Mouse (Mus musculus) c-Kit-positive CD71-positive TER-119-negative erythroid progenitor cells, embryonic 14.5 days (primary cell): ENCODE measurements at regions not wholly inside any gene's neighbourhood (a gene's known extent, or its start where the extent isn't known, plus 50 kb on each side); places are given as distances from the start of the nearest gene placed in this dataset.

Experiments used
- DNase-seq: peaks from one replicate; pipeline ENCODE4 v3.0.0-alpha.2; 2013; ENCODE audit warnings: low read depth

DNA sequence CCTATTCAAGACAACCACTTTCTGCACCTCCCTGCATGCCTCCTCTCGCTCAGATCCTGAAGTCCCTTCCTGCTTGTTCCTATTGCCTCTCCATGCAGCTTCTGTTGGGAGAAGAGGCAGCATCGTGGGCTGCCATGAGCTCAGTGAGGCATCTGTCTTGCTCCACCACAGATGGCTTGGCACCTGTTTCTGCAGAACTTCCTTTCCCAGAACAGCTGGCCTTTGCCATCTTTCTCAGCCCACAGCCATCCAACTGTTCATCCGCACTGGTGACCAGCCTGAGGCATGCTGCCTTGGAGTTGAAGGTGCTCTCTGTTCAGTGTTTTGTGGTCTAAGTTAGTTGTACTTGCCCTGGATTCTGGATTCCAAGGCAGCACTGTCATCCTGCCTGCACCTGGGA lies 312.5 kb downstream of the Cmpk2 start:
- no peak for DNase-seq

DNA sequence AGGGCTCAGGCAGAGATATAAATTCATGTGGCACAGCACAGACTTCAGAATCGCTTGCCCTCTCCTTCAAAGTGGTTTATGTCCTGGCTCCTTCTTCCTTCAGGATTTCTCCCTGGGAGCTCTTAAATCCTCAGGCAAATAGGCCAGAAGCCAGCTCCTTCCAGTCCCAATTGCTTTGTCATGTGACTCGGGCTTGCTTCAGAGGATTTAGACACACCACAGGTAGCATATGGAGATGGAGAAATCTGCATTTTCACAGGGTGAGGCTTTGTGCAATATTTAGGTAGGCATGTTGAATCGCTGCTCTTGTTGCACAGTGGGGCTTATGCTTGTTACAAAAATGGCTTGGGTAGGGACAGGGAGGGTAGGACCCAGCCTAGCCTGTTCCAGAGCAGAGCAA lies 309.8 kb downstream of the Cmpk2 start:
- DNase-seq, result no peak

DNA sequence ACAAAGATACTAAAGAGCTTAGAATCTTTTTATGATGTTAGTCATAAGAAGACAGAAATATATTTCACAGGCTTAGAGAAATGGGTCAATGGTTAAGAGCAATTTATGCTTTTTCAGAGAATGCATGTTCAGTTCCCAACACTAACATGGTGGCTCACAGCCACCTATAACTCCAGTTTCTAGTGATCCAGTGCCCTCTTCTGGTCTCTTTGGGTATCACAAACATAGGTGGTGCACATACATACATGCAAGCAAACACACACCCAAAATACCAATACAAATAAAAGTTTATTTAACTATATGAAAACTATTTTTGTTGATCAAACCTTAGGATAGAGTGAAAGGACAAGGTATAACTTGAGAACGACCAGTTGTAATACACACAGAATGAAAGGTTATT lies 308.0 kb downstream of the Cmpk2 start:
- no peak for DNase-seq

DNA sequence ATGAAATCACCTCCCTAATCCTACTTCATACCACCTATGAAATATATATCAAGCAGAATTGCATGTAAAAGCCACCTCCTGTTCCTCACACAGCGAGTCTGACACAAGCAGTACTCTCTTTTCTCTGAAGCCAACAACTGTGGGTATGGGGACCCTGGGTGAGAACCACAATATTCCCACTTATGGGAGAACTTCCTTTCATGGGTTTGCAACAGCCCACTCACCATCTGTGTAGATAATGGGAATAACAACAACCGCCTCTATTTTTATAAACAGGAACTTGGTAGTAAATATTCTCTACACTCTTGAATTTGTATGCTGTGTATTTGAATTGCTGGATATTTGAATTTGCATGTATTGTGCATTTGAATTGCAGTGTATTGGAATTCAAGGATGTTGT lies 305.0 kb downstream of the Cmpk2 start:
- DNase-seq, result no peak

DNA sequence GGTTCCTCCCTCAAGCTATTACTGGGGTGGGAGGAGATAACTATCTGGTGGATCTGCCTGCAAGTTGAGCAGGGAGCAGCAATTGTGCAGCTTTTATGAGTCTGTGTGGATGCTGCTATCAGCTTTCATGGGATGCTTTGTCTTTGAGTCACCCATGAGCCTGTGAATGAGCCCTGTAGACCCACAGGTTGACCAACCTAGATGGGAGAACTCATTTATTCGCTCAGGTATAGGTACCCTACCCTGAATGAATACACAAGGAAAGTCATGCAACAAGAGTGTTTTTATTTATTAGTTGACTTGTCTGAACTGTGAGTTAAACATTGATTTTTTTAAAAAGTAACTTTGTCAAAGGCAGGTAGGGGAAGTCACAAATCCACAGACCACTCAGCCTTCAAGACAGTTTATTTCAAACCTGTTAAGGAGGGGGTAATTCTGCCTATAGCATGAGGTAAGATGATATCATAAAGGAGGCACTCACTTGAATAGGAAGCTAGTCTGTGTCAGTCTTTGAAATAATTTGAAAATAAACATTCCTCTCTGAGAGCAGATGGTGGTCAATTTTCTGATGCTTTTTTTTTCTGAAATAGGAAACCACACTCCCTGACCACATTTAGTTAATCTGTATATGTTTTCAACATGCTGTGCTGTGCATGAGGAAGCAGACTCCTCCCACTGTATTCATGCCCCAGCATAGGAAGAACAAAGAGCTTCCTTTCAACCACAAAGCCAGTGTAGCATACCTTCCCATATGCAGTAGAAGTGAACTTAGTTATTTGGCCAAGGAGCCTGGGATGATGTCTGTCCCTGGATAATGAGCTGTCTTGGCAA lies 302.0 kb downstream of the Cmpk2 start:
- DNase-seq, result no peak

DNA sequence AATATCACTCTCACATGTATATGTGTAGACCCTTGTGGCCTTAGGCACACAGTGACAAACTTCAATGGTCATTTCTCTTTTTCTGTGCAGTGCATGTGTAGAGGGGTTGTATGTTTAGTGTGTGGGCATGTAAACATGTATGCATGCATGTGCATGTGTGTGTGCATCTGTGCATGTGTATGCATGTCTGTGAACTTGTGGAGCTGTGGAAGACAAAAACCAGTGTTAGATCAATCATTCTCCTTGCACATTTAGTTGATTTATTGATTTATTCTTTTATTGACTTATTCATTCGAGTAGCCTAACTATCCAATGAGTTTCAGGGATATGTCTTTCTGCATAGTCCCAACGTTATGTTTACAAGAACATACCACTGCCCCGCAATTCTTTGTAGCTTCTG lies 298.5 kb downstream of the Cmpk2 start:
- DNase-seq, result no peak

DNA sequence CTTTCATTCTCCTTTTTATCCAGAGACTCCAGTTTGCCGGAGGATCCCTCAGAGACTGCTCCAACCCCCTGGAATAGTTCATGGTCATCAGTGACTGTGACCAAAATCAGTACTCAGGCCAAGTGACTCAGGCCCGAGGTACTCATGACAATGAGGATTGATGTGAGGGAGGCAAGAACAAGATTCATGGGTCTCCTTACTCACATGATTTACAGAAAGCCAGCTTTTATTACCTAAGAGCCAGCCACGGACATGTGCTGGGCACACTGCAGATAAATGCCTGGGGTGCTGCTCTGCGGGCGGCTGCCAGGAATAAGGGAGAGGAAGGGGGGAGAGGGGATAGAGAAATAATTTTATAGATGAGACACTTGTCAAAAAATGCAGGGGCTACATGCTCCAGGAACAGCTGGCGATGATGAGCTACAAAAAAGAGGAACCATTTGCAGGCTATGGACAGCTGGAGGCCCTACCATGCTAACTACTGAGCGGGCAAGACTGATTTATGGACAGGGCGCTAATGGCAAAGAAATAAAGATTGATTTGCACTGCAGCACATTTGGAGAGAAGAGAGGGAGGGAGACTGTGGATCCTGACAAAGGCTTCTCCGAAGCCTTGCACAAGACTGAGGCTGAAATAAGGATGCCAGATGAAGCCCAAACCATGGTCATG lies 289.8 kb downstream of the Cmpk2 start:
- no peak for DNase-seq

DNA sequence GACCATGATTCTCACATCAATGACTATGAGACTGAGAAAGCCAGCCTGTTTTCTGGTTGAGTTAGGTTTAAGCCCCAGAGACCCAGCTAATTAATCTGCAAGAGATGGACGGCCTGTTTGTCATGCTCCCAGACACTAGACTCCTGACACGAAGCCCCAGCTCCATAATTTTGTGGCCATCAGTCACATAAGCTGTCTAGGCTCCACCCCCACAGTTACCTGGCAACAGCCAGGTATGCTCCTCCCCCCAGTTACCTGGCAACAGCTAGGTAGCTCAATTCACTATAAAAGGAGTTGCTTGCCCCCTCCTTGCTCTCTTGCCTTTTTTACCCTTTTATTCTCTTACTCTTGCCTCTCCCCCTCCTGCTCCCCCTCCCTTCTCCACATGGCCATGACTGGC lies 287.3 kb downstream of the Cmpk2 start:
- DNase-seq, result no peak

DNA sequence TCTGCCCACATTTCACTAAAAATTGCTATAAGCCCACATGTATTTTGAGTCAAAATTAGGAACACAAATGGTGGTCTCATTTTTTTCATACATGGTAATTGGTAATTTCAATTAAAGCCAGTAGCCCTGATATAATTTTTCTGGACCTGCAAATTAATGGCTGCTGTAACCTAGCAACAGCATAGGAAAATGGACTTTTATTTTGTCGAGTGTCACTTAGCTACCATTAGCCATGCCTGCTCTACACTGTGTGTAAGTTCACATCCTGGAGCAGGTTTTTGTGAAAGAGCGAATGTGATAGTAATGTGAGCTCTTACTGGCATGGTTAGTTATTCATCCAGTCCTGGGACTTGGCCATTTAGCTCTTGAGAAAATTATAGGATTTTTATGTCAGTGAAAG lies 285.6 kb downstream of the Cmpk2 start:
- no peak for DNase-seq

DNA sequence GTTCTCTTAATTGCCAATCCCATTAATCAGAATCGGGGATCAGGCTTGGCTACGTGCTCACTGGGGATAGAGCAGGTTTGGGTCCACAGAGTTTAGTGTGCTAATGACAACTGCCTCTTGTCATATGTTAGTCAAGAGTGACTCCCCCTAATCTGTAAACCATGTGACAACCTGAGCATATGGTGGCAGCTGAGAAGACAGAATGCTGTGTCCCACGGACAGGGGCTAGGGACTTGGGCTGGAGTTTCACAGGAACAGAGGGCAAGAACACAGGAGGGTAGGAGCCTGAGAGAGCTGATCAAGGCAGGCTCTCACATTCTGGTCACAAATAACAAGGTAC lies 265.5 kb downstream of the Cmpk2 start:
- no peak for DNase-seq

DNA sequence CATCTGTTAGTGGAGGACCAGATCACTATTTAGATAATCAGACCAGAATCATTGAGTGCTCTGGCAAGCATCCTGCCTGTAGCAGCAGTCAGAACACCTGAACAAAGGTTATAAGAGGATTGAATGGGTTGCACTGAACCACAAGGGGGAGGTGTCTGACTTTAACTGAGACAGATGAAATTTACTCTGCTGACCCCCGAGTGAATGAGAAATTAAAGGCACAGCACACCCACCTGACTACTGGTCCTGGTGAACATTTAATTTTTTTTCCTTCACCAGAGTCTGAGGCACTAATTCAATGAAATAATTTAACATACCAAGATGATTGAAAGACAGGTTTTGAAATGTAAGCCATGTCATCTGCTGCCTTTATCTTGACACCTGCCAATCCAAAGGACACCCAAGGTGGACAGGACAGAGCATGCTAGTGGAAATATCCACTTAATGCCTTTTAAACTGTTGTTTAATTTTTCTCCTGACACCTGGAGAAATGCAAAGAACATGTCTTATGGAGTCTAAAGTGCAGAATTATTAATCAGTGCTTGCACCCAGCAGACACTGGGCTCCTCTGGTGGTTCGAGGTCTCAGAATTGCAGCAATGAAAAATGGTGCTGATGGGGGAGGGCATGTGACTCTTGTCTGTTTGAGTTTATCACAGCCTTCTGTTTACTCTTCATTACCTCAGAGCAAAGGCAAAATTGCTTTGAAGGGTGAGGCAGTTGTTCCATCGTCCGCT lies 265.0 kb downstream of the Cmpk2 start:
- DNase-seq, result no peak

DNA sequence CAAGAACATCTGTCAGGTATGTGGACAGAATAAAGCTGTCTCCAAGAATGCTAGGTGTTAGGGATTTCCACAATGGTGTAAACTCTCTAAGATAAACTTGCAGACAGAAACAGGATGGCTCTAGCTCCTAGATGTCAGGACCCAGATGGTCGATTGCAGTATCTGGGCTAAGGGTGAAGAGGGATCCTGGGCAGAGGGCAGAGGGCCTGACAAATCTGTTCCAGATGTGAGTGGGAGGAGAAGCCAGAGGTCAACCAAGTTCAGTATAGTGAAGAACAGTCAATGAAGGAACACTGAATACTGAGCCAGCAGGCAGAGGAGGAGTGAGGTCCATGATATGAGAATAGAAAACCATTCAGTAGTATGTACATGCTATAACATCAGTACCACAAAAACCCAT lies 254.4 kb downstream of the Cmpk2 start:
- no peak for DNase-seq

DNA sequence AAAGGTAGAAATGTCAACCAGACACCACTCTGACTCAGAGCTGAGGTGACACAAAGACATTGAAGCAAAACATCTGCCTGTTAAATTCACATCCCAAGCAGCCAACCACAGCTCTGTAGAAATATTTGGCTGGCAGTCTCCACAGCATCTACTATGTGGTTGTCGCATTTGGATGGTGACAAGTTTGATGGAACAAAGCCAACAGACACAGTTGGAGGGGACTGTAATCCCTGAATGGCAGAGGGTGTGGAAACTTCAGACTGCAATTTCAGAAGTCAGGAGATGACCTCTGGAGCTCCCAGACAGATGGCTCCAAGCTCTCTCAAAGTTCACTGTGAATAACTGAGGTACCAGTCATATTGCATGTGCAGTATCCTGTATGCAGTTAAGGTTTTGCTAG lies 229.8 kb downstream of the Cmpk2 start:
- DNase-seq, result no peak

DNA sequence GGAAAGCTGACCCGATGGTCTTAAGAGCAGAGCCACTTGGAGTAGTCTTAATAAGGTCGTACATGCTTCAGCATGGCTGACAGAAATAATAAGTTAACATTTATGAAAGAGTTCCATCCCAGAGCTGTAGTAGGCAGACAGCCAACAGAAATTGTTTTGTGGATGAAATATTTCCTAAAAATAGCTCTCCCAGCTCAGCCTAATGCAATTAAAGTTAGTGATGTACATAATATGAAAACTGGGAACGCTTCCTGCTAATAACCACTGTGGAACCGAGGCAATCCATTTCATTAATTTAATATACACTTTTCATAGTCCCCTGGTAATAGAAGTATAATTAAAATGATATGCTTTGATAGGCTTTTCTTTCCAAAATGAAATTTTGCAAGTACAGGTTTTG lies 219.0 kb downstream of the Cmpk2 start:
- no peak for DNase-seq

DNA sequence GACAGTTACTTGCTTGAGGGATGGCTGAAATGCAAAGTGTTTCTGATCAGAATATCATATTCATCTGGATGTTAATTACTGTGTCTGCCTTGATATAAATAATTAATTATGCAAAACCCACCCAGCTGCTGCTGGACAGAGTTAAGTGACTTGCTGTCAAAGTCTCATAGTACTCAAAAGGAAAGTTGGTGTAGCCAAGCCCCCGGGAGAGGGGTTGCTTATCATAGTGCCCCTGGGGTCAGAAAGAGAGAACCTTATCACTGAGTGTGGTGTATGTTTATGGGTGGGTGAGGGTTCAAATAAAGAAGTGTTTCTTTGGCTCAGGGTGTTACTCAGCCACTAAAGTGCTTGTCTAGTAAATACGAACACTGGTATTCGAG lies 211.6 kb downstream of the Cmpk2 start:
- no peak for DNase-seq

DNA sequence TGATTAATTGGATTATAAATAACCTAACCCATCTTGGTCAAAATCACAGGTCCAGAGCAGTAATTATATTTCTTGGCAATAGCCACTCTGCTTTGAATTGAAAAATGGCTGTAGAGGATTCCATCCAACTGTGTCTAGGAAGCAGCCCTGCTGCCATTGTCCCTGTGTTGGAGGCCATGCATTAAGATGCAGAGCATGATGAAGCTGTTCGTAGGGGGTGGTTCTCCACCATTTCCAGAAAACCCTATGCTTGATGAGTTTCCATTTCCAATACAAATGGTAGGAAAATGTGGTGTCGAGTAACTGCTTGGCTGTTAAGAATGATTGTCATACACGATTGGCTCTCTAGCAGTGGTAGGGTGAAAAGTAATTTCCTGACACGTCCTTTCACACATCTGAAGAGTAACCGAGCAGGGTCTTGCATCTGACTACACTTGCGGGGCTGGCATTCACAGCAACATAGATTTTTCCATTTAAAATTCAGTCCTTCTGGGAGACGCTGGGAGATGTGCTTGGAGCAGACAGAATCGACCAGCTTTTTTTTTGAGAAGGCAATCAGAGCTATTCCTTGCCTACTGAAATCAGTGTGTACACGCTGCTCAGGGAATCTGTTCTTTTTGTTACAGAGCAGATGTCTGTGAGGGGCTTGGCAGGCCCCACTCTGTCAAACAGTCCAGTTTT lies 211.0 kb downstream of the Cmpk2 start:
- no peak for DNase-seq

DNA sequence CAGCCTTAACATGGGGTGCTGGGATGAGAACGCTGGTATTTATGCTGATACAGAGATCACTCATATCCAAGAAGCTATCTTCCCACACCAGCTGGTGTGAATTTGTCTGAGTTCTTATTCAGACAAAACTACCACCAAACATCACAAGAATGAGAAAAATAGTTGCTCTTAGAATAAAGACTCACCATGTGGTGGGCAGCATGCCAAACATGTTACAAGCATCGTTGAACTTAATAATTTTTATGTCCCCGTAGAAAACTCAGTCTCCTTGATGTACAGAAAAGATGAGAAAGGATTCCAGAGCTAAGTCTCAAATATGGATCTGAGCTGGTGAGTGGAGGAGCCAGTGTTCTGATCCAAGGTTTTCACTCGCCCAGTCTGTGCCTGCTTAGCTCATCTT lies 196.5 kb downstream of the Cmpk2 start:
- DNase-seq, result no peak

DNA sequence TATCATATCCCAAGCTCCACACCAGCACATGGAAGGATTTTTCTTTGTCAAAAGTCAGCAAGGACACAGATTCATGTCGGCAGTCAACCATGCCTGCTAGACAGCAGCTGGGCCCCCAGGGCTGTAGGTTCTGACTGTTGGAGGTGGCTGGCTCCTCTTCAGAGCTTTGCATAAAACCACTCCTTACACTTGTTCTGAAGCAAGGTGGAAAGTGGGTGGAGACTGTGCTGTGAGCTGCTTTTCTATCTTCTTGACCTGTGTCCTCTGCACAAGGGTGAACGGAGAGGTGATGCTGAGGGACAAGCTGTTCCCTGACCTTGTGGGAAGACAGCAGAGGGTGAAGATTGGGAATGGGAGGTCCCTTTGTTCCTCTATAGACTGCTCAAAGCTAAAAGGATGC lies 185.2 kb downstream of the Cmpk2 start:
- no peak for DNase-seq

DNA sequence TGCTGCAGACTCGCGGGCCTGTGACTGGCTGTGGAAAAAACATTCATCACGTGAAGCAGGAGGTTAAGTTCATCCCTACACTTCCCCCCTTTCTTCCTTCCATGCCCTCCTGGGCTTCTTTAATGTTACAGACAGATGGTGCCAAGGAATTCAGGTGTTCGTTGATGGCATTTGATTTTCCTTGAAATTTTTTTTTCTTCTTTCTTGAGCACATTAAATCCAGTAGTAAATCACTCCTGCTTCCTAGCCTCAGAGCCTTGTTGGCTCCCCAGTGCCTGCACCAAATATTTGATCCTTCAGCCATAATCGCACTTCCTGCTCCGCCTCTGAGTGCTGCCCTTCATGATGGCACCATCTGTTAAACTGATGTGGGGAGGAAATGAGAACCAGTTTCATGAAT lies 184.8 kb downstream of the Cmpk2 start:
- no peak for DNase-seq

DNA sequence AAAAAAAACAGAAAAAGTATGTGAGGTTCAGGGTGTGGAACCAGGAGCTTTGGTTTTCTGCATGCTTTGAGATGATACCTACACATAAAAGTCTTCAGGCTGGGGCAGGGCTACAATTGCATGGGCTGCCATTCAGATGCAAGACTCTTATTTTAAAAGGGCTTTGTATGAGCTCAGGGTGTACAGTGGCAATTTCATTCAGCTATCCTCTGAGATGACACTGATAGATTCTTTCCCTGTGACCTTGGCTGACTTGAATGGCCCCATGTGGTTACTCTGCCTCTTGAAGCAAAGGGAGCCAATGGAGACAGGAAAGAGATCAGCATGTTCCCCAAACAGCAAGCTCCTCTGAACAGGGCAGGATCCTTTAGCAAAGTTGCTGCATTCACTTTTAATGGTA lies 177.1 kb downstream of the Cmpk2 start:
- DNase-seq, result no peak

DNA sequence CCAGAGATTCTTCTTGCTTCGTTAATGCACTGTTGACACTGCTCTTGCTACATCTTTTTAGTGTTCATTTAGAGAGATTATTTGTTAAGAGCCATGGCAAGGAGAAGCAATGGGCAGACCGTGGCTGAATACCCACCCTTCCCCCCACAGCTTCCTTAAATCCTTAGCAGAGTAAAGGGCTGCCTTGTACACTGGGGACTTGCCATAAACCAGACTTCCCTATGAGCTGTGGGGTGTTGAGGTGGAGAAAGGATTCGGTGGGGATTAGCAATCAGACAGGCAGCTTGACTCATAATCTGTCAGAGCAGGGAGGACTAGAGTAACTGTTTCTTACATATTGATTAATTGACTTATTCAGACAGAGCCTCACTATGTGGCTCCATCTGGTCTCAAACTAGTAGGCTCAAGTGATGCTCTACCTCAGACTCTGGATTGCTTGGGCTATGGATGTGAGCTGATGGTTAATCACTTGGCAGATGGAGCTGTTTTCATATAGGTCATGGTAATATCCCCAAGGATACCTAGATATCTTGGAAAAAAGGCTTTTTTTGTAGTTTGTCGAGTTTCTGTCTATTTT lies 166.7 kb downstream of the Cmpk2 start:
- DNase-seq, result no peak

DNA sequence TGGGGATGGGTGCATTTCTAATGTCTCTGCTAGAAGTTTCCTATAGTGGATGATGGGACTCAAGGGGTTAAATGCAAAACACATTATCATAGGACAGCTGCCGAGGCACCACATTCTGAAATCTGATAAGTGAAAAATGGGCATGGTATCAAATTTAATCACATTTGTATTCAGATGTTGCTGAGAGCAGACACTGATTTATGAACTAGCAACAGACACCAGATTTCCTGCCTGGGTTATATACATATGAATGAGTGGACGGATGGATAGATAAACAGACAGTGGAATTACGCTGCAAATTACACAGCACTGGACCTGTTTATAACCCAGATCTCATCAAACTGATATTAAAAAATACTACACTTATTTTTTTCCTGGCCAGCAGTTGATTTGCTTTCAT lies 166.2 kb downstream of the Cmpk2 start:
- no peak for DNase-seq

DNA sequence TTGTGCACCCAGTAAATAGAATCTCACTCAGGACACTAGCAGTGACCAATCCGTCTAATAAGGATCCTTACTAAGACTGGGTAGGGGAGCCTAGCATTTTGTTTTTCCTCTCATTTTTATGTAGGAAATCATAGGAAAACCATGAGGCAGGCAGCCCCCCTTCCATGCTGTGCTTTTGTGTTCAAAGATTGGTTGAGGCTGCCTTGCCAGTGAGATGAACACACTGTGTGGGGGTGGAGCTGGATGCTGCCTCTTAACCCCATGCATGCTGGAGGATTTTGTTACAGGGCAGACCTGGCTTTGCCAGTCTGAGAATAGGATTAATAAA lies 162.8 kb downstream of the Cmpk2 start:
- no peak for DNase-seq
